Mouse (Mus musculus) 416B (cell line): ENCODE measurements around the gene Gng8.

ENCODE experiments used
- DNase-seq: peaks from one replicate; pipeline ENCODE4 v3.0.0; 2011; ENCODE audit warnings: low read depth

The Gng8 gene

GRCm38 (mm10) chr7:16908367-16908766, 16.8 kb downstream of the Gng8 start:
- peak; percentile 56 for DNase-seq

- no peak for DNase-seq
Observed at GRCm38 (mm10) chr7:16908859-16909258, 17.3 kb downstream of the Gng8 start.

GRCm38 (mm10) chr7:16909909-16910308, 18.3 kb downstream of the Gng8 start:
- DNase-seq: peak; percentile 69

GRCm38 (mm10) chr7:16911904-16912303, 20.3 kb downstream of the Gng8 start:
- DNase-seq: peak; percentile 56

GRCm38 (mm10) chr7:16912360-16912759, 20.8 kb downstream of the Gng8 start:
- peak; percentile 66 for DNase-seq

- DNase-seq: peak; percentile 78
Observed at GRCm38 (mm10) chr7:16913806-16914452, 22.3 kb downstream of the Gng8 start.

GRCm38 (mm10) chr7:16914453-16915343, 23.1 kb downstream of the Gng8 start:
- no peak for DNase-seq

- no peak for DNase-seq
Observed at GRCm38 (mm10) chr7:16915461-16916340, 24.1 kb downstream of the Gng8 start.

- DNase-seq: no peak
Observed at GRCm38 (mm10) chr7:16916342-16917265, 25.0 kb downstream of the Gng8 start.

GRCm38 (mm10) chr7:16917447-16917846, 25.9 kb downstream of the Gng8 start:
- DNase-seq: no peak

GRCm38 (mm10) chr7:16918014-16918413, 26.4 kb downstream of the Gng8 start:
- DNase-seq: no peak

GRCm38 (mm10) chr7:16918670-16919069, 27.1 kb downstream of the Gng8 start:
- DNase-seq: no peak

- no peak for DNase-seq
Observed at GRCm38 (mm10) chr7:16919395-16920149, 28.0 kb downstream of the Gng8 start.

GRCm38 (mm10) chr7:16920150-16920579, 28.6 kb downstream of the Gng8 start:
- DNase-seq: no peak

GRCm38 (mm10) chr7:16920818-16921791, 29.5 kb downstream of the Gng8 start:
- DNase-seq: no peak

GRCm38 (mm10) chr7:16921881-16922335, 30.3 kb downstream of the Gng8 start:
- DNase-seq: no peak

- DNase-seq: no peak
Observed at GRCm38 (mm10) chr7:16922360-16922973, 30.9 kb downstream of the Gng8 start.

- DNase-seq: no peak
Observed at GRCm38 (mm10) chr7:16923283-16924036, 31.9 kb downstream of the Gng8 start.
